Mouse (Mus musculus) kidney, adult 2 months (tissue): Measurements from ENCODE around the gene Trim14. TPM values are rescaled to one million over a fixed set of nuclear protein-coding genes. Genes with fewer than 3 reads are reported as not detected.

Experiments used
- DNase-seq: peaks from one replicate; pipeline ENCODE4 v3.0.0; 2021
- H3K27ac ChIP-seq: fragments of 200-500 bp; 2 replicates; pipeline ENCODE4 v1.5.1; 2012; ENCODE audit warnings: low read depth, low read length, control low read depth, inconsistent platforms; ENCODE audit not compliant: insufficient read depth
- H3K27me3 ChIP-seq: fragments of 200-500 bp; replicated peaks from 2 replicates; pipeline ENCODE4 v1.6.1; 2012; ENCODE audit warnings: mild to moderate bottlenecking, moderate library complexity, low read length, inconsistent platforms; ENCODE audit not compliant: control insufficient read depth, insufficient read depth
- H3K36me3 ChIP-seq: fragments of 200-500 bp; 2 replicates; pipeline ENCODE4 v1.6.1; 2012; ENCODE audit warnings: mild to moderate bottlenecking, moderate library complexity, low read length, inconsistent platforms; ENCODE audit not compliant: control insufficient read depth, insufficient read depth
- H3K4me1 ChIP-seq: fragments of 200-500 bp; 2 replicates; pipeline ENCODE4 v1.6.1; 2011; ENCODE audit warnings: low read length; ENCODE audit not compliant: control insufficient read depth, insufficient read depth
- H3K4me3 ChIP-seq: fragments of 200-500 bp; 2 replicates; pipeline ENCODE4 v1.5.1; 2011; ENCODE audit warnings: mild to moderate bottlenecking, low read depth, low read length, control low read depth; ENCODE audit not compliant: insufficient read depth
- CTCF ChIP-seq: fragments of 200-500 bp; conservative IDR thresholded peaks from 2 replicates; pipeline ENCODE4 v1.5.1; 2011; ENCODE audit warnings: low read depth, mild to moderate bottlenecking, control low read depth, low read length, moderate library complexity, mixed read lengths; ENCODE audit not compliant: insufficient read depth, insufficient read length
- POLR2A ChIP-seq: fragments of 200-500 bp; IDR thresholded peaks from one replicate; pipeline ENCODE4 v1.6.1; 2011; ENCODE audit warnings: low read depth, low read length, control low read depth
- WGBS: fragments of 180-500 bp; shearing (Covaris S2); methylation state at CpG from one replicate; pipeline ENCODE4 v1.1.7; 2018; 5-methylcytosine and 5-hydroxymethylcytosine counted together
- polyA plus RNA-seq: library from polyadenylated mRNA; depleted of rRNA; stranded (reverse); fragments of >200 nt; gene quantifications from 2 replicates; pipeline ENCODE4 v1.2.3, GENCODE M21; 2012

Gene Trim14
- polyA plus RNA-seq, 1 experiment = 2.6 TPM

- TF ChIP-seq CTCF (no peak), POLR2A (no peak)
- Histone ChIP-seq H3K4me3 (no peak overlapping the region), H3K27ac (no peak overlapping the region), H3K36me3 (no peaks in the 10 kb centered on the region), H3K4me1 (no peaks in the 10 kb centered on the region), H3K27me3 (no peaks in the 10 kb centered on the region)
- WGBS = 74% methylated on average over 14 of the region's 14 CpGs
- no peak for DNase-seq
Observed at GRCm38 (mm10) chr4:46560069-46560705, 24.2 kb upstream of the Trim14 start.

- H3K4me1 ChIP-seq = no peaks in the 10 kb centered on the region
- H3K27me3 ChIP-seq = no peaks in the 10 kb centered on the region
- H3K27ac ChIP-seq = no peak overlapping the region
- 71% methylated on average over 22 of the region's 22 CpGs for WGBS
- H3K36me3 ChIP-seq = no peaks in the 10 kb centered on the region
- no peak for DNase-seq
- TF ChIP-seq POLR2A = no peak
- TF ChIP-seq CTCF = no peak
- H3K4me3 ChIP-seq = no peak overlapping the region
Observed at GRCm38 (mm10) chr4:46558672-46559667, 23.0 kb upstream of the Trim14 start.

DNA sequence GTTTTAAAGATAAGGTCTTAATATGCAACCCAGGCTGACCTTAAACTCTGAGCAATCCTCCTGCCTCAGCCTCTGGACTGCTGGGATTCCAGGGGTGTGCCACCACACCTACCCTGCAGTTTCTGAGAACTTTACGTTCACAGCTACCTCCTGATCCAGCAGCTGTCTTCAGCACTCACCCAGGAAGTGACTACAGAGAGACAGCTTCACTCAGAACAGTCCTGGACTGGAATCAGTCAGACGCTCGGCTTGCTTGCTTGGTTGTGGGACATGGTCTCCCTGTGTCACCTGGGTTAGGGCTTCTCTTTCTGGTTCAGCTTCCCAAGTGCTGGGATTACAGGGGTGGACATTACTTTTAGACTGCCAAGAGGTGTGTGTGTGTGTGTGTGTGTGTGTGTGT is 21.0 kb upstream of the Trim14 start:
- no peak for DNase-seq
- WGBS = 86% methylated on average over 3 of the region's 3 CpGs
- Histone ChIP-seq H3K36me3 (no peaks in the 10 kb centered on the region), H3K27ac (no peak overlapping the region), H3K4me1 (no peaks in the 10 kb centered on the region), H3K27me3 (no peaks in the 10 kb centered on the region), H3K4me3 (no peak overlapping the region)
- TF ChIP-seq POLR2A = no peak
- no peak for TF ChIP-seq CTCF

DNA sequence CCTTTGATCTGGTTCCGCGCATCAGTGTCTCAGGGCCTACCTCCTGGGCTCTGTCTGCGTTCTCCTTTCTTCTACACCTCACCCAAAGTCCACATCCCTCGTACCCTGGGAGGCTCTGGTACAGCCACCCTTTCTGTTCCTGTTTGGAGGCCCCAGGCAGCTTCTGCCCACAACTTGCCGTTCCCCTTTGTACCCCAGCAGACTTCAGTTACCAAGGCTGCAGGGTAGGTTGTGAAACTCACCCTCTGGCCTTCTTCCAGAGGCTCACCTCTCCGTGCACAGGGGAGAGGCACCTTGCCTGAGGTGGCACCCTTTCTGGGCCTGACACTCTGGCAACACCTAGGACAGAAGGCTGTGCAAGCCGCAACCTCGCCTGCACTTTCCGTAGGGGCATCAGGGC is 19.8 kb upstream of the Trim14 start:
- no peaks in the 10 kb centered on the region for H3K27me3 ChIP-seq
- H3K4me3 ChIP-seq = no peak overlapping the region
- DNase-seq = no peak
- TF ChIP-seq CTCF (no peak), POLR2A (no peak)
- H3K36me3 ChIP-seq = no peaks in the 10 kb centered on the region
- 77% methylated on average over 9 of the region's 9 CpGs for WGBS
- no peak overlapping the region for H3K27ac ChIP-seq
- no peaks in the 10 kb centered on the region for H3K4me1 ChIP-seq

GRCm38 (mm10) chr4:46554295-46555069 is 18.5 kb upstream of the Trim14 start:
- no peak for DNase-seq
- H3K4me1 ChIP-seq = no peaks in the 10 kb centered on the region
- H3K27me3 ChIP-seq = no peaks in the 10 kb centered on the region
- H3K27ac ChIP-seq = no peak overlapping the region
- no peak for TF ChIP-seq CTCF
- TF ChIP-seq POLR2A = no peak
- WGBS = 75% methylated on average over 10 of the region's 10 CpGs
- no peak overlapping the region for H3K4me3 ChIP-seq
- no peaks in the 10 kb centered on the region for H3K36me3 ChIP-seq

DNA sequence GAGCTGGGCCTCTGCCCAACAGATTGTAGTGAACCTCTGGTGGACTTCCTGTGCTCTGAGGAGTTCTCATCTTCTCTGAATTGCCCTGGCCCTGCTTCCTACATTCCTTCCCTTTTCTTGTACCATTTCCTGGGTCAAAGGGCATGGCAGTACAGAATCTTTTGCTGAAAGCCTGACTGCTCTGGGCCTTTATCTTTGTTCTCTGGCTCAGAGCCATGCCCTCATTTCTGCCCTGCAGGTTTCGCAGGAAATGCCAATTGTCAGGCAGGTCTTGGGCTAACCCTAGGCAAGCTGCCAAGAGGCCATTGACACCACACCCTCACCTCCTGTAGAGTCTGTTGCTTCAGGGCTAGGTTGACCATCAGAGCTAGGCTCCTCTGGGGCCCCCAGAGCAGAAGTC is 17.9 kb upstream of the Trim14 start:
- TF ChIP-seq CTCF = no peak
- no peak for TF ChIP-seq POLR2A
- H3K4me1 ChIP-seq = no peaks in the 10 kb centered on the region
- H3K27ac ChIP-seq = no peak overlapping the region
- 13% methylated on average over 1 of the region's 1 CpGs for whole genome bisulfite sequencing
- DNase-seq = peak; percentile 83
- no peak overlapping the region for H3K4me3 ChIP-seq
- H3K36me3 ChIP-seq = no peaks in the 10 kb centered on the region
- H3K27me3 ChIP-seq = no peaks in the 10 kb centered on the region

DNA sequence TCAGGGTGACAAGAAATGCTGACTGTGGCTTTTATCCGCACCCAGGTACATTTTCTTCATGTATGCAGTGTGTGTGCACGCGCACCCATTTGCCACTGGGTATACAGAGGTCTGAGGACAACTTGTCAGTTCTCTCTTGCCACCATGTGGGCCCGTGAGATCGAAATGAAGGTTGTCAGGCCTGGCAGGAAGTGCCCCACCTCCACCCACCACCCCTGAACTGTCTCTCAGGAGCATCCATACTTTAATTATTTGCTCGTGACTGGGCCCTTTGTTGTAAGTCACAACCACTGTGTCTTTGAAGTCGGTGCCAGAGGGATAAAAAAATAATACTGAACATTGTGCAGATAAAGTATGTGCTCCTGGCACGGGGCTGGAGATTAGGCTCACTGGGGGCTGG is 14.5 kb upstream of the Trim14 start:
- H3K27me3 ChIP-seq = no peaks in the 10 kb centered on the region
- H3K36me3 ChIP-seq = no peaks in the 10 kb centered on the region
- no peak for DNase-seq
- no peak for TF ChIP-seq CTCF
- no peak for TF ChIP-seq POLR2A
- WGBS = 74% methylated on average over 8 of the region's 8 CpGs
- H3K4me3 ChIP-seq = no peak overlapping the region
- no peak overlapping the region for H3K27ac ChIP-seq
- no peaks in the 10 kb centered on the region for H3K4me1 ChIP-seq
